Mouse (Mus musculus): ENCODE results near the gene Bicc1. TPM values are rescaled to one million over a fixed set of nuclear protein-coding genes. Genes with fewer than 3 reads are reported as not detected.

The Bicc1 gene
- total and polyA plus RNA-seq, 3 experiments = not detected

DNA sequence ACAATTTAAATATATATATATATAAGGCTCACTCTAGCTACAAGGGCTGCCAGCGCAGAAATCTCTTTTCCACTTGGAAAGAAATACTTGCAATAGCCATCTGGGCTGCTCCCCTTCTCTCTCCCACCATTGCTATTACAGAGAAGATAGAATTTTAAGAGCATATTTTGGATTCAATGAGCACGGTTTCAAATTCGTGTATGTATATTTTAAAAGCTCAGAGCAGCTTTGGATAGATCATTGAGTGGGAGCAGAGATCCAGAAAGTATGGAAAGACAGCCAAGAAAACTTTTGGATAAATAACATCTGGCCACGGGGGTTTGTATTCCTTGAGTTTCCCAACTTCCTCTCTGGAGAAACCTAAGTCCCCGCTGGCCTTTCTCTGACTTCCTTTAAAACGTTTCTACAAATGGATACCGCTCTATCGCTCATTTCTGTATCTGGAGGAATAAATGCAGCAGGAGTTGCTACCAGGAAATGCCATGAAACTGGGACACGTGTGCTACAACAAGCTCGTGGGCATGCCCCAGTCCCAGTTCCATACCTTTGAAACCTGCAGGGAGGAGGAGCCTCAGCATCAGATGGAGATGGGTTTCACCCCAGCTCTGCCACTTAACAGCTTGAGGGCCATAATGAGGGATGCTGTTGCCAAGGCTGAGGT, 45.1 kb downstream of the Bicc1 start:
- no peak overlapping the region for H3K27ac ChIP-seq (ENCODE audit: control insufficient read depth, low read depth, low read length)
- no peaks in the 10 kb centered on the region for H3K4me1 ChIP-seq (ENCODE audit: control insufficient read depth in 1 of 2, insufficient read depth in 2 of 2, low read length in 2 of 2)
- no peaks in the 10 kb centered on the region for H3K27me3 ChIP-seq (ENCODE audit: control insufficient read depth in 1 of 2, insufficient read depth in 2 of 2, low read length in 2 of 2)
- H3K4me3 ChIP-seq (ENCODE audit: control insufficient read depth in 1 of 2, insufficient read depth in 1 of 2, low read depth in 2 of 2, low read length in 2 of 2) = no peak overlapping the region
- no peaks in the 10 kb centered on the region for H3K36me3 ChIP-seq (ENCODE audit: control insufficient read depth in 1 of 2, insufficient read depth in 2 of 2, low read length in 2 of 2)
- no peak overlapping the region for H3K9ac ChIP-seq (ENCODE audit: control insufficient read depth, low read depth, low read length, poor library complexity, severe bottlenecking)
- DNase-seq (ENCODE audit: low read depth, low spot score) = no peak
- H3K9me3 ChIP-seq (replicated peaks; ENCODE audit: insufficient read depth, low read length) = no peaks in the 10 kb centered on the region
- TF ChIP-seq GATA1 (IDR thresholded peaks at IDR 0.05; ENCODE audit: low read depth, low read length) = no peak
- TF ChIP-seq MYB (IDR thresholded peaks at IDR 0.05; ENCODE audit: low read depth, low read length) = no peak
- no peak for TF ChIP-seq RAD21 (IDR thresholded peaks at IDR 0.05; ENCODE audit: low read depth, low read length)
- no peak for TF ChIP-seq POLR2AphosphoS2 (IDR thresholded peaks at IDR 0.05; ENCODE audit: low read length)
- TF ChIP-seq SMC3 (IDR thresholded peaks at IDR 0.05; ENCODE audit: low read depth, low read length) = no peak
- TF ChIP-seq E2F4 (IDR thresholded peaks at IDR 0.05; ENCODE audit: borderline replicate concordance, low read depth, low read length) = no peak
- TF ChIP-seq NELFE (IDR thresholded peaks at IDR 0.05; ENCODE audit: low read depth, low read length) = no peak
- TF ChIP-seq MEF2A (IDR thresholded peaks at IDR 0.05; ENCODE audit: extremely low read depth, insufficient replicate concordance, low read depth, low read length, poor library complexity, severe bottlenecking) = no peak
- TF ChIP-seq CHD2 (IDR thresholded peaks at IDR 0.05; ENCODE audit: low read length) = no peak
- no peak for TF ChIP-seq MAX (IDR thresholded peaks at IDR 0.05; ENCODE audit: low read length)
- no peaks in the 10 kb centered on the region for H3K79me2 ChIP-seq (ENCODE audit: control insufficient read depth, insufficient read depth, low read length, poor library complexity)

DNA sequence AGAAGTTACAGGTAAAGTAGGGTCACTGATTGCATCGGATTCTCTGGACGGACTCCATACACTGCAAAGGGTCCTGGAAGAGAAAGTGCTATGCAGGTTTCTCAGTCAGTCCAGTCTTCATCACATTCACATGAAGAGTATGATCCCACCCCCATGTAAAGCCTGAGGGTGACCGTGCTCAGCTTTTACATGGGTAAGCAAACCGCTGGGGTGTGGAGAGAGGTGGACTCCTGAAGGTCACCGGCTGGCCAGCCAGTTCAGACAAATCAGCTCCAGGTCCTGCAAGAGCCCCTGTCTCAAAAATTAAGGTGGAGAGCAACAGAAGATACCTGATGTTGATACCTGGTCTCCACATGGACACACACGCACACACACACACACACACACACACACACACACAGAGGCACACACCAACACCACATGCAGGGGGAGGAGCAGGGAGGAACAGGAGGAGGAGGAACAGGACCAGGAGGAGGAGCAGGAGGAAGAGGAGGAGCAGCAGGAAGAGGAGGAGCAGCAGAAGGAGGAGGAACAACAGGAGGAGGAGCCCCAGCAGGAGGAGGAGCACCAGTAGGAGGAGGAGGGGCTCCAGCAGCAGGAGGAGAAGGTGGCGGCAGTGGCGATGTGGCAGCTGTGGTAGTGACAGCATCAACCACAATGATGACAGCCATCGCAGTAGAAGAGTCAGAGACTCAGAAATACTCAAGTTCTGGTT, 52.9 kb downstream of the Bicc1 start:
- Histone ChIP-seq H3K9me3 (replicated peaks; ENCODE audit: insufficient read depth, low read length) (no peaks in the 10 kb centered on the region), H3K36me3 (ENCODE audit: control insufficient read depth in 1 of 2, insufficient read depth in 2 of 2, low read length in 2 of 2) (no peaks in the 10 kb centered on the region), H3K4me1 (ENCODE audit: control insufficient read depth in 1 of 2, insufficient read depth in 2 of 2, low read length in 2 of 2) (no peaks in the 10 kb centered on the region), H3K79me2 (ENCODE audit: control insufficient read depth, insufficient read depth, low read length, poor library complexity) (no peaks in the 10 kb centered on the region), H3K27me3 (ENCODE audit: control insufficient read depth in 1 of 2, insufficient read depth in 2 of 2, low read length in 2 of 2) (no peaks in the 10 kb centered on the region), H3K4me3 (ENCODE audit: control insufficient read depth in 1 of 2, insufficient read depth in 1 of 2, low read depth in 2 of 2, low read length in 2 of 2) (no peak overlapping the region), H3K27ac (ENCODE audit: control insufficient read depth, low read depth, low read length) (no peak overlapping the region), H3K9ac (ENCODE audit: control insufficient read depth, low read depth, low read length, poor library complexity, severe bottlenecking) (no peak overlapping the region)
- TF ChIP-seq MAZ (IDR thresholded peaks at IDR 0.05; ENCODE audit: low read depth, low read length) = no peak
- no peak for TF ChIP-seq USF2 (IDR thresholded peaks at IDR 0.05; ENCODE audit: borderline replicate concordance in 1 of 2, insufficient read depth in 1 of 2, low read depth in 1 of 2, low read length in 2 of 2)
- TF ChIP-seq HCFC1 (IDR thresholded peaks at IDR 0.05; ENCODE audit: low read depth, low read length) = no peak
- TF ChIP-seq RAD21 (IDR thresholded peaks at IDR 0.05; ENCODE audit: low read depth, low read length) = no peak
- no peak for TF ChIP-seq GABPA (IDR thresholded peaks at IDR 0.05; ENCODE audit: low read depth, low read length)
- TF ChIP-seq POLR2AphosphoS2 (IDR thresholded peaks at IDR 0.05; ENCODE audit: low read length) = no peak
- TF ChIP-seq MAFK (IDR thresholded peaks at IDR 0.05; ENCODE audit: borderline replicate concordance, low read depth, low read length) = no peak
- TF ChIP-seq MYC (IDR thresholded peaks at IDR 0.05; ENCODE audit: low read depth, low read length) = no peak
- TF ChIP-seq EP300 (IDR thresholded peaks at IDR 0.05; ENCODE audit: low read depth in 1 of 2, low read length in 2 of 2) = no peak
- no peak for TF ChIP-seq TCF12 (IDR thresholded peaks at IDR 0.05; ENCODE audit: low read depth, low read length)
- TF ChIP-seq E2F4 (IDR thresholded peaks at IDR 0.05; ENCODE audit: borderline replicate concordance, low read depth, low read length) = no peak
- no peak for TF ChIP-seq POLR2A (IDR thresholded peaks at IDR 0.05; ENCODE audit: control insufficient read depth in 1 of 2, insufficient read depth in 1 of 2, low read depth in 1 of 2, low read length in 2 of 2, poor library complexity in 1 of 2)
- no peak for TF ChIP-seq TBP (IDR thresholded peaks at IDR 0.05; ENCODE audit: low read depth, low read length)
- TF ChIP-seq RCOR1 (IDR thresholded peaks at IDR 0.05; ENCODE audit: low read depth, low read length) = no peak
- no peak for TF ChIP-seq CHD1 (IDR thresholded peaks at IDR 0.05; ENCODE audit: low read depth, low read length)
- no peak for TF ChIP-seq BHLHE40 (IDR thresholded peaks at IDR 0.05; ENCODE audit: borderline replicate concordance, low read depth, low read length)
- TF ChIP-seq MXI1 (IDR thresholded peaks at IDR 0.05; ENCODE audit: low read depth, low read length) = no peak
- TF ChIP-seq ZC3H11A (IDR thresholded peaks at IDR 0.05; ENCODE audit: low read depth, low read length) = no peak
- TF ChIP-seq SIN3A (IDR thresholded peaks at IDR 0.05; ENCODE audit: low read length) = no peak
- TF ChIP-seq GATA1 (IDR thresholded peaks at IDR 0.05; ENCODE audit: low read depth, low read length) = no peak
- DNase-seq (ENCODE audit: low read depth, low spot score) = no peak

All from MEL (cell line).